Mouse (Mus musculus): ENCODE measurements around the gene Rwdd2a. TPM values are rescaled to one million over a fixed set of nuclear protein-coding genes. Genes with fewer than 3 reads are reported as not detected.
A peak's percentile ranks its signal among the peaks of the same experiment; 100 is the strongest.

Rwdd2a gene
- polyA plus RNA-seq, 1 experiment from 2014 or later, result 42.6 TPM

- no peaks in the 10 kb centered on the region for H3K27me3 ChIP-seq (replicated peaks)
- peak overlapping the region; percentile 43 for H3K9ac ChIP-seq (replicated peaks)
- WGBS, result 74% methylated on average over 10 of the region's 10 CpGs
- H3K9me3 ChIP-seq (replicated peaks), result no peaks in the 10 kb centered on the region
- H3K4me2 ChIP-seq, result peak overlapping the region; percentile 97
- no peak for ATAC-seq (ENCODE audit: low FRiP score)
- H3K4me1 ChIP-seq, result peaks cover 25% of the 10 kb centered on the region
- no peak overlapping the region for H3K27ac ChIP-seq (replicated peaks)
- peak overlapping the region; percentile 85 for H3K4me3 ChIP-seq (replicated peaks)
- H3K36me3 ChIP-seq, result peaks cover 27% of the 10 kb centered on the region
Measured at GRCm38 (mm10) chr9:86570261-86570890, 1.4 kb upstream of the Rwdd2a start.

- Histone ChIP-seq H3K36me3 (peaks cover 23% of the 10 kb centered on the region), H3K4me2 (peak overlapping the region; percentile 97)
Measured at GRCm38 (mm10) chr9:86570946-86571345, 845 bp upstream of the Rwdd2a start.

GRCm38 (mm10) chr9:86572196-86572595 lies 405 bp downstream of the Rwdd2a start:
- Histone ChIP-seq H3K4me1 (peaks cover 25% of the 10 kb centered on the region), H3K27me3 (replicated peaks) (no peaks in the 10 kb centered on the region), H3K9me3 (replicated peaks) (no peaks in the 10 kb centered on the region), H3K9ac (replicated peaks) (peak overlapping the region; percentile 72), H3K4me2 (peak overlapping the region; percentile 97), H3K4me3 (replicated peaks) (peak overlapping the region; percentile 85), H3K27ac (replicated peaks) (peak overlapping the region; percentile 68), H3K36me3 (peaks cover 17% of the 10 kb centered on the region; the same call in 1 of the 2 replicates)
- ATAC-seq (ENCODE audit: low FRiP score), result peak; percentile 69
- 0% methylated on average over 25 of the region's 25 CpGs for WGBS

More at GRCm38 (mm10) chr9:86570946-86571345, 845 bp upstream of the Rwdd2a start:
- Histone ChIP-seq H3K27me3 (replicated peaks) (no peaks in the 10 kb centered on the region), H3K4me1 (peaks cover 25% of the 10 kb centered on the region), H3K27ac (replicated peaks) (no peak overlapping the region), H3K9me3 (replicated peaks) (no peaks in the 10 kb centered on the region), H3K9ac (replicated peaks) (peak overlapping the region; percentile 43), H3K4me3 (replicated peaks) (peak overlapping the region; percentile 85)
- WGBS, result 13% methylated on average over 8 of the region's 8 CpGs
- no peak for ATAC-seq (ENCODE audit: low FRiP score)

- peaks cover 25% of the 10 kb centered on the region for H3K4me1 ChIP-seq
- WGBS, result 9% methylated on average over 13 of the region's 13 CpGs
- no peaks in the 10 kb centered on the region for H3K9me3 ChIP-seq (replicated peaks)
- H3K9ac ChIP-seq (replicated peaks), result peak overlapping the region; percentile 72
- no peaks in the 10 kb centered on the region for H3K27me3 ChIP-seq (replicated peaks)
- ATAC-seq (ENCODE audit: low FRiP score), result peak; percentile 2; the same call in 1 of the 2 replicates
- H3K27ac ChIP-seq (replicated peaks), result no peak overlapping the region; the same call in 1 of the 2 replicates
- peak overlapping the region; percentile 85 for H3K4me3 ChIP-seq (replicated peaks)
- H3K36me3 ChIP-seq, result peaks cover 15% of the 10 kb centered on the region; the same call in 1 of the 2 replicates
- H3K4me2 ChIP-seq, result peak overlapping the region; percentile 97
Measured at GRCm38 (mm10) chr9:86572636-86573291, 973 bp downstream of the Rwdd2a start.

GRCm38 (mm10) chr9:86573616-86574303 lies 2.0 kb downstream of the Rwdd2a start:
- peaks cover 25% of the 10 kb centered on the region for H3K4me1 ChIP-seq
- H3K27ac ChIP-seq (replicated peaks), result no peak overlapping the region
- no peak overlapping the region for H3K9ac ChIP-seq (replicated peaks)
- no peaks in the 10 kb centered on the region for H3K9me3 ChIP-seq (replicated peaks)
- H3K4me2 ChIP-seq, result no peak overlapping the region
- no peak for ATAC-seq (ENCODE audit: low FRiP score)
- H3K4me3 ChIP-seq (replicated peaks), result no peak overlapping the region
- H3K36me3 ChIP-seq, result peaks cover 8% of the 10 kb centered on the region; the same call in 1 of the 2 replicates
- no peaks in the 10 kb centered on the region for H3K27me3 ChIP-seq (replicated peaks)
- 87% methylated on average over 20 of the region's 20 CpGs for WGBS

- 89% methylated on average over 6 of the region's 6 CpGs for WGBS
- Histone ChIP-seq H3K9ac (replicated peaks) (no peak overlapping the region), H3K9me3 (replicated peaks) (no peaks in the 10 kb centered on the region), H3K4me3 (replicated peaks) (no peak overlapping the region), H3K36me3 (no peaks in the 10 kb centered on the region; the same call in 1 of the 2 replicates), H3K4me1 (peaks cover 19% of the 10 kb centered on the region), H3K27ac (replicated peaks) (no peak overlapping the region), H3K4me2 (no peak overlapping the region), H3K27me3 (replicated peaks) (no peaks in the 10 kb centered on the region)
- no peak for ATAC-seq (ENCODE audit: low FRiP score)
Measured at GRCm38 (mm10) chr9:86575178-86575577, 3.4 kb downstream of the Rwdd2a start.

- no peaks in the 10 kb centered on the region for H3K27me3 ChIP-seq (replicated peaks)
- H3K9ac ChIP-seq (replicated peaks), result no peak overlapping the region
- no peak overlapping the region for H3K27ac ChIP-seq (replicated peaks)
- no peaks in the 10 kb centered on the region for H3K9me3 ChIP-seq (replicated peaks)
- H3K4me1 ChIP-seq, result no peaks in the 10 kb centered on the region
- no peak for ATAC-seq (ENCODE audit: low FRiP score)
- 93% methylated on average over 10 of the region's 10 CpGs for WGBS
- peaks cover 5% of the 10 kb centered on the region; the same call in 1 of the 2 replicates for H3K36me3 ChIP-seq
- no peak overlapping the region for H3K4me3 ChIP-seq (replicated peaks)
- no peak overlapping the region for H3K4me2 ChIP-seq
Measured at GRCm38 (mm10) chr9:86579657-86580056, 7.9 kb downstream of the Rwdd2a start.

- Histone ChIP-seq H3K4me2 (no peak overlapping the region), H3K27me3 (replicated peaks) (no peaks in the 10 kb centered on the region), H3K4me1 (no peaks in the 10 kb centered on the region), H3K27ac (replicated peaks) (no peak overlapping the region), H3K4me3 (replicated peaks) (no peak overlapping the region), H3K36me3 (peaks cover 5% of the 10 kb centered on the region; the same call in 1 of the 2 replicates), H3K9ac (replicated peaks) (no peak overlapping the region), H3K9me3 (replicated peaks) (no peaks in the 10 kb centered on the region)
- ATAC-seq (ENCODE audit: low FRiP score), result peak; percentile 73; the same call in 1 of the 2 replicates
- WGBS, result 58% methylated on average over 3 of the region's 3 CpGs
Measured at GRCm38 (mm10) chr9:86583740-86584139, 11.9 kb downstream of the Rwdd2a start.

- Histone ChIP-seq H3K9me3 (replicated peaks) (no peaks in the 10 kb centered on the region), H3K4me3 (replicated peaks) (no peak overlapping the region), H3K36me3 (no peaks in the 10 kb centered on the region), H3K9ac (replicated peaks) (no peak overlapping the region), H3K27me3 (replicated peaks) (no peaks in the 10 kb centered on the region), H3K4me1 (no peaks in the 10 kb centered on the region), H3K4me2 (no peak overlapping the region), H3K27ac (replicated peaks) (no peak overlapping the region)
- ATAC-seq (ENCODE audit: low FRiP score), result no peak
- WGBS, result 95% methylated on average over 11 of the region's 11 CpGs
Measured at GRCm38 (mm10) chr9:86587019-86587795, 15.4 kb downstream of the Rwdd2a start.

GRCm38 (mm10) chr9:86592676-86593668 lies 21.2 kb downstream of the Rwdd2a start:
- Histone ChIP-seq H3K36me3 (0 out of 2 replicates have a peak, but pooled peaks cover 7% of the 10 kb centered on the region), H3K9ac (replicated peaks) (no peak overlapping the region), H3K27me3 (replicated peaks) (no peaks in the 10 kb centered on the region), H3K4me3 (replicated peaks) (no peak overlapping the region), H3K9me3 (replicated peaks) (no peaks in the 10 kb centered on the region), H3K4me2 (no peak overlapping the region), H3K4me1 (0 out of 2 replicates have a peak, but pooled peaks cover 4% of the 10 kb centered on the region), H3K27ac (replicated peaks) (no peak overlapping the region)
- 75% methylated on average over 19 of the region's 19 CpGs for WGBS
- 0 out of 2 replicates have a peak, but pooled peaks have one; percentile 48 for ATAC-seq (ENCODE audit: low FRiP score)
